Mouse (Mus musculus) ES-E14 (cell line): ENCODE results near the gene Sesn1.

Experiments
- CHD2 ChIP-seq: IDR thresholded peaks from 2 replicates; pipeline ENCODE4 v1.6.1; 2014; ENCODE audit warnings: mild to moderate bottlenecking, low read depth, low read length, inconsistent platforms
- HCFC1 ChIP-seq: IDR thresholded peaks from 2 replicates; pipeline ENCODE4 v1.6.1; 2012; ENCODE audit warnings: low read length, inconsistent platforms, borderline replicate concordance; ENCODE audit not compliant: insufficient read depth
- MAFK ChIP-seq: IDR thresholded peaks from 2 replicates; pipeline ENCODE4 v1.6.1; 2014; ENCODE audit warnings: mild to moderate bottlenecking, low read depth, low read length, inconsistent platforms; ENCODE audit not compliant: insufficient read depth
- ZC3H11A ChIP-seq: IDR thresholded peaks from 2 replicates; pipeline ENCODE4 v1.6.1; 2012; ENCODE audit warnings: low read depth, mild to moderate bottlenecking, inconsistent platforms, low read length, borderline replicate concordance
- ZNF384 ChIP-seq: IDR thresholded peaks from 2 replicates; pipeline ENCODE4 v1.6.1; 2012; ENCODE audit warnings: low read depth, low read length, inconsistent platforms

DNA sequence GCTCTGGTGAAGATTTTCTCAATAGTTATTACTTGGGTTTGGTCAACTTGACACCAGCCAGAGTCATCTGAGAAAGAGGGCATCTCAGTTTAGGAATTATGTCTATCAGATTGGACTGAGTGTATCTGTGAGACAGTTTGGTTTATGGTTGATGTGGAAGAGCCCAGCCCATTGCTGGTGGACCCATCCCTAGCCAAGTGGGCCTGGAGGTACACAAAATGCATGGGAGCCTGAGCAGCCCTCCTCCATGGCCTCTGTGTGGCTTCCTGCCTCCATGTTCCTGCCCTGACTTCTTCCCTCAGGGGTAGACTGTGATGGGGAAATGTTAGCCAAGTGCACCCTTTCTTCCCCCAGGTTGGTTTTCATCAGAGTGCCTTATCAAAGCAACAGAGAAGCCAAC is 50.1 kb downstream of the Sesn1 start:
- TF ChIP-seq HCFC1: no peak
- no peak for TF ChIP-seq MAFK
- no peak for TF ChIP-seq ZC3H11A
- no peak for TF ChIP-seq CHD2
- no peak for TF ChIP-seq ZNF384
